Mouse (Mus musculus) spleen, embryonic (tissue): ENCODE measurements around the gene Nbea.

ENCODE experiments used
- CTCF ChIA-PET: fragments of 350-600 bp; sonication (Branson Sonifier 250); formaldehyde crosslinking; loops from one replicate; lab custom pipeline; 2022; lab: Charles Lee

Gene Nbea

GRCm38 (mm10) chr3:56183159-56184133 is at the start of gene Nbea:
Nbea (minus strand) TSS chr3:56183701.
- CTCF ChIA-PET = no interaction called here

GRCm38 (mm10) chr3:56229283-56229682 is 45.8 kb upstream of the Nbea start:
- CTCF ChIA-PET = no interaction called here

- CTCF ChIA-PET = no interaction called here
Measured at GRCm38 (mm10) chr3:56215989-56216388, 32.5 kb upstream of the Nbea start.

GRCm38 (mm10) chr3:56203968-56204367 is 20.5 kb upstream of the Nbea start:
- CTCF ChIA-PET = no interaction called here

GRCm38 (mm10) chr3:56188238-56188637 is 4.7 kb upstream of the Nbea start:
- CTCF ChIA-PET = no interaction called here

GRCm38 (mm10) chr3:56187131-56187779 is 3.8 kb upstream of the Nbea start:
- CTCF ChIA-PET = no interaction called here

GRCm38 (mm10) chr3:56182371-56183158 is 936 bp downstream of the Nbea start:
- CTCF ChIA-PET = no interaction called here

- CTCF ChIA-PET = no interaction called here
Measured at GRCm38 (mm10) chr3:56181991-56182370, 1.5 kb downstream of the Nbea start.

GRCm38 (mm10) chr3:56181025-56181424 is 2.5 kb downstream of the Nbea start:
- CTCF ChIA-PET = no interaction called here

GRCm38 (mm10) chr3:56157864-56158263 is 25.6 kb downstream of the Nbea start:
- CTCF ChIA-PET = no interaction called here

- CTCF ChIA-PET = no interaction called here
Measured at GRCm38 (mm10) chr3:56126674-56127073, 56.8 kb downstream of the Nbea start.

GRCm38 (mm10) chr3:56116647-56117046 is 66.9 kb downstream of the Nbea start:
- CTCF ChIA-PET = no interaction called here

GRCm38 (mm10) chr3:56108101-56108500 is 75.4 kb downstream of the Nbea start:
- CTCF ChIA-PET = no interaction called here

- CTCF ChIA-PET = no interaction called here
Measured at GRCm38 (mm10) chr3:56097105-56097504, 86.4 kb downstream of the Nbea start.

- CTCF ChIA-PET = no interaction called here
Measured at GRCm38 (mm10) chr3:56079015-56079612, 104.4 kb downstream of the Nbea start.

- CTCF ChIA-PET = no interaction called here
Measured at GRCm38 (mm10) chr3:56067849-56068248, 115.7 kb downstream of the Nbea start.

GRCm38 (mm10) chr3:56066360-56067040 is 117.0 kb downstream of the Nbea start:
- CTCF ChIA-PET = no interaction called here

GRCm38 (mm10) chr3:56065234-56065633 is 118.3 kb downstream of the Nbea start:
- CTCF ChIA-PET = no interaction called here

GRCm38 (mm10) chr3:56045659-56046336 is 137.7 kb downstream of the Nbea start:
- CTCF ChIA-PET = no interaction called here

- CTCF ChIA-PET = no interaction called here
Measured at GRCm38 (mm10) chr3:56043091-56043490, 140.4 kb downstream of the Nbea start.

GRCm38 (mm10) chr3:56039494-56039893 is 144.0 kb downstream of the Nbea start:
- CTCF ChIA-PET = no interaction called here
